Mouse (Mus musculus) c-Kit-positive CD71-positive TER-119-negative erythroid progenitor cells, embryonic 14.5 days (primary cell): ENCODE data around the gene Mrtfb.

Source experiments
- DNase-seq: peaks from one replicate; pipeline ENCODE4 v3.0.0-alpha.2; 2013; ENCODE audit warnings: low read depth

Mrtfb gene

DNA sequence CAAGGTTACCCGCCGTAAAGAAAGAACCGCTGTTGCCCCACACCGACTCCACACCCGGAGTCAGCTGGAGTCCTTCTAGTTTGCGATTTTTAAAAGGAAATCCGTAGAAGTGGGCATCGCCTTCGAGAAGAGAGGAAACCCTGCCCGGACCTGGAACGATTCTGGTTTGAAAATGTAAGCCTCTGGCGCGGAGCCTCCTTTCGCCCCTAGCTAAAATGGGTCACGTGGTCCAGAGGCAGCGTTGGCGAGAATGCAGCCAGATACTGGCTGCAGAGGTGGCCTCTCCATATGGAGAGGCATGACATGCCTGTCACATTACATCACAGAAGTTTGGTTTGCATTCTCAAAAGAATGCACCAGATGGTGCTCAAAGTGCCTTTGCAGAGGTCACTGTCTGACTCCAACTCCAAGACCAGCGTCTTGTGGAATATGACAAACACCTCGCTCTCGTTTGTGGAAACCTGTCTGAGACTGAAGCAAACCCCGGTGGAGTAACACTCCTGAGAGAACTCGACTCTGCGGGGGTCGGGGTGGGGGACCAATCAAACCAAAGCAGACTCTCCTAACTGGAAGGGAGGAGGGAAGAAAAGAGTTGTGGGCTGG, 181.6 kb downstream of the Mrtfb start:
- DNase-seq = peak; percentile 68

DNA sequence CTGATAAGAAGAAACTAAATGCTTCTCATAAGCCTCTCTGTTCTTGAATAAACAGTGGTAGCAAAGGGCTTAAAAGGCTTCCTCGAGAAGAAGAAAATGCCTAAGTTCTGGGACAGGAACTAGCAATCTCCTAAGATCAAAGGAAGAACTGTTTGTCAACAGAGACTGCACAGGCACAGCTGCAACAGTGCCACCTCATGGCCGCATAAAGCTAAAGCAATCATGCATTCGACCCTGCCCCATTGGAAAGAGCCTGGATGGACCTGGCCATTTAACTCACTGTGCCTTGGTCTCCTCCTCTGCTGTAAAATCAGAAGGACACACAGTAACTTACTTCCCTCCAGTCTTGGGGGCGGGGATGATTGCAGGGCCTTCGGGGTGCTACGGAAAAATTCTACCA, 184.2 kb downstream of the Mrtfb start:
- DNase-seq = no peak

DNA sequence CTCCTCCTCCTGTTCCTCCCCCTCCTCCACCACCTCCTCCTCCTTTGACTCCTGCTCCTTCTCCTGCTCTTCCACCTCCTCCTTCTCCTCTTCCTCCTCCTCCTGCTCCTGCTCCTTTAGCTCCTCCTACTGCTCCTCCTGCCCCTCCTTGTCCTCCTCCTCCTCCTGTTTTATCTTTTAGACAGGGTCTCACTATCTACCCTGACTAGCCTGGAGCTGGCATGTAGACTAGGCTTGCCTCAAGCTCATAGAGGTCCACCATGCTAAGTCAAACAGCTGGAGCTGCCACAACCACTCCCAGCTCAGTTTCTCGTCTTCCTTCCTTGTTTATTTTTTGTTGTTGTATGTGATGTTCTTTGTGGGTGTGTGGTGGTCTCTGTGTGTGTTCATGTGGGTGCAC, 187.5 kb downstream of the Mrtfb start:
- DNase-seq = no peak

DNA sequence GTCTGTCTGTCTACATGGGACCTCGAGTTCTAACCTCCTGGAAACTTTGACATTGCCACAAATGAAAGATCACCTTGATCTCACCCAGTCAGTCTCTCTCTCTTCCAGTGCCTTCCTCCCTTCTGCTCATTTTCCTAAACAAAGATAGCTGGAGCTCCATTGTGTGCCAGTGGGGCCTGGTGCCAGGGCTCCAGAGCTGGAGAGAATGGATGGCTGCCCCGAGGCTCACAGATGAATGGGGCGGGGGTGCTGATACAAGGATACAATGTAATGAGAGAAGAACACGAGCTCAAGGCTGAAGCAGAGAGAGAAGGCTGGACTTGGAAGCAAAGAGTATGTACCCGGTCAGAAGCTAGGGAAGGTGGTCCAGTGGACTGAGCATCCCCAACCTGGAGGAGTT, 189.2 kb downstream of the Mrtfb start:
- DNase-seq = no peak

DNA sequence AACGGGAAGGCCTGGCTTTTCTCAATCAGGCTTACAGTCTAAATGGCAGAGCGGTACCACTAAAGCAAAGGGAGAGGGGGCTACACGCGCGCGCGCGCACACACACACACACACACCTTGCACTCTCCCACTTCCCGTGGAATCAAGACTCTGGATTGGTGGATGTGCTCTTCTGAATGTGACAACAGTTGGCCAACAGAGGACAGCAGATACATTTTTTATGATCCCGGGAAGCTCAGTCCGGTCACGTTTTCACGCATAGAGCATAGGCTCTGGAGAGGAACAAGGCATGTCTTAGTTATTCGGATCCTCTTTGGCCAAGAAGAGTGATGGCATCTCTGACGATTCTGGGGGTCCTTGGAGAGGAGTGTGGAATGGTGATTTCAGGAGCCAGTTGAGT, 190.2 kb downstream of the Mrtfb start:
- no peak for DNase-seq

DNA sequence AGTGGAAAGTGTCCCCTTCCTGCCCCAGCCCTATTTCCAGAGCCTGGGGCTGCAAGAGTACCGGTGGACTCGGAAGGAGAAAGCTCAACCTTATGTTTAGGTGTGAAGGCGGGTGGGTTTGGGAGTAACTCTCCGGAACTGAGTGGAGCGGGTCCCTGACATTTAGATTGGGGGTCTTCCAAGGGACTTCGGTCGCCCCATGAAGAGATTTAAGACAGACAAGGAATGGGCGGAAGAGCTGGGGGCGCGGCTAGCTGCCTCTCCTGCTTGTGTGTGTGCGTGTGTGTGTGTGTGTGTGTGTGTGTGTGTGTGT, 190.6 kb downstream of the Mrtfb start:
- DNase-seq = no peak

DNA sequence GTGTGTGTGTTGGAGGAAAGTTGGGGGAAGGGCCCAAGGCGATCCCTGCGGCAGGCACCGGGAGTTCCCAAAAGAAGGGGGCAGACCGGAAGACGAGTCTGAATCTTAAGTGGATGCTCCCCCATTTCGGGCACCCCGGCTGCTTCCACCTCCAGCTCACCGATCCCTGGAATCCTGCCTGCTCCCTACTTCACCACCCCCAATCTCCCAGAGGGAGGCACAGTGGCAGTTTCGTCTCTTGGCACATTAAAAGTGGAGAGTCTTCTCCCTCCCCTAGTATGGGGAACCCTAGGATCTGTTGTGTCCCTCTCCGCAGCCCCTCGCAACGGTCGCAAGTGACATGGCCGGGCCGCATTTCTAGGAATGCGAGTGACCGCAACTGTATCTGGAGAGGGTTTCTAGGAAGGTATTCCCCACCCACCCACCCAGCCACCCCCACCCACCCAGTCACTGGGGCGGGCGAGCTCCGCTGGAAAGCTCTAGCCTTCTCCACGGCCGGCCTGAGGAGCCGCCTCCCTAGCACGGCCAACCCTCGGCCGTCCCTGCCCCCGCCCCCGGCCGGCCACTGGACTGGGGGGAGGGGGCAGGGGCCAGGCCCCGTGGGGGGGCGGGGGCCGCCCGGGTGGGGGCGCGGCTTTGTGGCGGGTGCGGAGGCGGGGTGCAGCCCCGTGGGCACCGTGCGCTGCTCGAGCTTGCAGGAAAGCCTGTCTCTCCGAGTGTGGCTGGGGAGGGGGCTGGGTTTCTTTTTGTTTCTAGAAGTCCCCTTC, 191.2 kb downstream of the Mrtfb start:
- DNase-seq = no peak

DNA sequence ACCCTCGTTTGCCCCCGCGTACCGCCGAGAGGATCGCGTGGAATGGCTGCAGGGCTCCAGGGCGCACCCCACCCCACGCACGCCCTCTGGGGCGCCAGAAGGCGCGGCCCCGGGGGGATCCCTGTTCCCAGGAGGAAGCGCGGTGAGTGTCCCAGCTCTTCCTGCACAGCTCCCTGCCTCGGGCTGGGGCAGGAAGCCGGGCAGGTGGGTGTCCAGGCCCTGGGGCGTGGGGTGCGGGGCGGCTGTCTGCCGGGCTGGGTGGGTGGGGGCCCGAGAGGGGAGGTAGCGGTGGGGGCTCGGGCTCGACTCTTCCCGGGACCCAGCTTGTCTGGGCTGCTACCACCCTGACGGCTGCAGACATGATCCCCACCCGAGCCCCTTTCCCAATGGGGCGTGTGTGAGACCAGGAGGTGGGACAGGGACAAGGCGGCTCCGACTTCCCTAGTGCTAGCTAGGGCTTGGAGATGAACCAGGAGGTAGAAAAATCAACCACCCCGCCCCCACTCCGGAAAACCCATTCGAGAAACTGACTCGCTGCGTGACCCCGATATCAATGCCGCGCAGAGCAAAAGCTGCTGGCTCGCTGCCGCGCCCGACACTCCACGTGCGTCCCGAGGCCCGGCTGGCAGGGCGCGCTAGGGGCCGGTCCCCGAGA, 191.9 kb downstream of the Mrtfb start:
- DNase-seq = no peak

DNA sequence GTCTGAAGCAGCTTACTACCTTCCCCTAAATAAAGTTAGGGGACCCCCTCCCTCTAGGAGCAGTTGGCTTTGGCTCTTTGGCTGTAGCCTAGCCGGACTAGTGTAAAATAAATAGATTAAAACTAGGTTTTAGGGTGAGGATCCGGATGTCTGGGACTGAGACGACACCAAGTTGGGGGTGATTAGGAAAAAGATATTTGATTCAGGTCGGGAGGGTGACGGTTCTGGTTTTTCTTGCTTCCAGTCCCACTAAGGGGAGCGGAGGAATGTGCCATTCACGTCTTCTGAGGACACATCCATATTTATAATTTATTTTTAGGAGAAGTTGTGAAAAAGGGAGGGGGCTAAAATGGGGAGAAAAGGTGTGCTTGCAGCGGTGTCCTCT, 192.4 kb downstream of the Mrtfb start:
- DNase-seq = no peak

DNA sequence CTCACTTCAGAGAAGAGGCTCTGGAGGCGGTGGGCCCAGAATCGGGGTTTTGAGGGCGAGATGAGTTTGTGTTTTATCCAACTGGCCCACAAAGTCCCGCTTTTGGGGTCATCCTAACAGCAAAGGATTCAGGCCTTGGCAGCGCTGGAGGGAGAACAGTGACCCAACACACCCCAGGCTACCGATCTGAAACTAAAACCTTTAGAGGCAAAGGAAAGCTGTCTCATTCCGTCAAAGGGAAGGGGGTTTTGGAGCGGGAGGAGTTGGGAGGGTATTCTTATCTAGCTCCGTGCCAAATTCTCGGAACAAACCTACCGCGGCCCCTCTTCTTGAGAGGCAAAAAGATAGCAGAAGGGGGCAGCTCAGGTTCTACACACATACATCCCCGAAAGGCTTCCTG, 193.2 kb downstream of the Mrtfb start:
- DNase-seq = no peak

DNA sequence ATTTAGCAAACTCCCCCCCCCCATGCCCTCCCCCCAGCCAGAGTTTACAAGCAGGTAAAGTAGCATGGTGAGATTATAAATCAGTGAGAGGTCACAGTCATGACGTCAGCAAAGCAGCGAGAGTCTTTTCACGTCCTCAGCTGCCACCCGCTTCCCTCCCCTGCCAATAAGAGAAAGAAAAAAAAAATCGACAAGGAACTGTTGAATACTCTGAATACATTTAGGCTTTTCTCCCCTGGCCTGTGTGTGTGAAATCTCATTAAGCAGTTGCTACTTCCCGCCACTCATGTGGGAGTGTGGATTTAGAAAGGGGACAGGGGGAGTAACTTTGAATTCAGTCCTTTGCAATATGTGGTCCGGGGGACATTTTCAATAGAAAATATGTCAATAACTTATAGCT, 194.6 kb downstream of the Mrtfb start:
- DNase-seq = no peak

DNA sequence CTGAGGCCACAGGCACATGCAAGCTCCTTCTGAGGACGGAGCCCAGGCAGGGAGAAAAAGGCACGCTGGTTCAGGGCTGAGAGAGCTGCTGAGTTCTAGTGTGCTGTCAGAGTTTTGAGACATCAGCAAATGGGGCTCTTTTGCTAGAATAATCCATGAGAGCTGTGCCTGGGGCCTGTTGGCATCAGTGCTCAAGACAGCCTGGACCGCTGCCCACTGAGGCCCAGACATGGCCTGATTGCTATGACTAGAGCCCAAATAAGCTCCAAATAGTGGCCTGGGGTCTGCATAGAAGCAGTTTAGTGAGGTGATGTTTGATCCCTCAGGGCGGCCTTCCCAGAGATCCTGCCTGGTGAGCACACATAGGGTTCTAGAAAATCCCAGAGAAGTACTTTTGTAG, 195.7 kb downstream of the Mrtfb start:
- no peak for DNase-seq

DNA sequence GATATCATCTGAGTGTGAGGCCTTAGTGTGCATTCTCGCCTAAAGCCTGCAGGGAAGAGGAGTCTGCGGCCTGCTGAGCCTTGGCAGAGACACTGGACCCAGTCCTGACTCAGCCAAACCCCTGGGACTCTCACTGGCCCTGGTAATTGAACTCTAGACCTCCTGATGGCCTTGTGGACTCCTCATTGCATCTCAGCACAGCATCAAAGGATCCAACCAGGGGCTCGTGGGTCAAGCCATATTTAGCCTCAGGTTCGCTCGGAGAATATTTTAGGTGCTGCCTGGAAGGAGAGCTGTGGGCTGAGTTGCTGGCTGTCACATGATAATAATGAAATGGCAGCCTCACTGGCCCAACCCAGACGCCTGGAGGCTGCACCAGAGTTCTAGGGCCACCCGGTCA, 196.4 kb downstream of the Mrtfb start:
- DNase-seq = no peak

DNA sequence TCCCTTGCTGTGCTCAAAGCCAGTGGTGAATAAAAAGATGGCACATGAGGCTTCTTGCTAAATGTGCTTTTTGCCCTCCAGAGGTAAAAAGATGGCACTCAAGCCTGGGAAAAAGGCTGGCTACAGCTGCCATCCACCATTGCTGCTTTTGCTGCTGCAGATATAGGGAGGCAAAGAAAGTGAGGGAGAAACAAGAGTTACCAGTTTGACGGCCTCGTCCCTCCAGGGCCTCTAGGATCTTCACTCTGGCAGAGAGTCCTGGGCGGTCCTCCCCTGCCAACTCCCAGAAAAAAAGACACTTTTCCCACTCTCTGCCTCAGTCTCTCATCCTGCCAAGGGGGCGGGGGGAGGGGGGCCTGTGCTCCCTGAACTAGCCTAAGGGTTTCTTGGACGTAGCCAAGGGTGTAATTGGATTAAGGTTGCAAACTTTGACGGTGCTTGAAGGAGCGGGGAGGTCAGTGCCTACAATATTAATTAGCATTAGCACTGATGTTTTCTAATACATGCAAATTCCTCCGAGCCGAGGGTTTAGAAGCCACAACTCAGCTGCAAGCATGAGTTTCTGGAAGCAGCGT, 197.8 kb downstream of the Mrtfb start:
- no peak for DNase-seq

DNA sequence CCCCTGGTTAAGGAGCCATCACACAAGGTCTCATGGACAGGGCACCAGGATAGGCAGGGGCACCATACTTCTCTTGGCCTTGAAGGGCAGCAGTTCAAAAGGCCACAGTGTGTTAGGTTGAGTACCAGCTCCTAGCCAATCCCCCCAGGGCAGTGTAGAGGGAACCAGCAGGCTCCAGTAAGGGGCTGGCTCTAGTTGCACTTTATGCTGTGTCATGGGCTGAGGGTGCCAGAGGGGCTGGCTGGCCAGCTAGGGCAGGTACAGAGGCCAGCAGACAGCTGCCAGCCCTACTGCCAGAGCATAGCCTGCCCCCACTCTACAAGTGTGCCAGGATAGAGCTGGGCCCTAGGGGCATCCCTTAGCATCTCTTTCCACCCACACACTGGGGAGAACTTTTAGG, 199.3 kb downstream of the Mrtfb start:
- DNase-seq = no peak

DNA sequence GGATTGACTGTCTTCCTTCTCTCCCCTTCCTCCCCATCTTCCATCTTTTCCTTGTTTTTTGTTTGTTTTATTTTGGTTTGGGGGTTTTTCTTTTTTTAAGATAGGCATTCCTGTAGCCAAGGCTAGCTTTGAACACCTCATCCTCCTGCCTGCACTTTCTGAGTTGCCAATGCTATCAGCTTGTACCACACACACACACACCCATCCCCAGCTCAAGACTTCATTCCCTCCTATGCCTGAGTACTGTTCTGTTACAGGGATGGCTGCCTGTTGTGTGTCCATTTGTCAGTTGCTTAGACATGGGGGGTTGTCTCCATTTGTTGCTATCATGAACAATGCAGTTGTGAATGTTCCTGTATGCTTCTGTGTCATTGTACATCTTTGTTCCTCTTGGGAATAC, 202.3 kb downstream of the Mrtfb start:
- DNase-seq = no peak

DNA sequence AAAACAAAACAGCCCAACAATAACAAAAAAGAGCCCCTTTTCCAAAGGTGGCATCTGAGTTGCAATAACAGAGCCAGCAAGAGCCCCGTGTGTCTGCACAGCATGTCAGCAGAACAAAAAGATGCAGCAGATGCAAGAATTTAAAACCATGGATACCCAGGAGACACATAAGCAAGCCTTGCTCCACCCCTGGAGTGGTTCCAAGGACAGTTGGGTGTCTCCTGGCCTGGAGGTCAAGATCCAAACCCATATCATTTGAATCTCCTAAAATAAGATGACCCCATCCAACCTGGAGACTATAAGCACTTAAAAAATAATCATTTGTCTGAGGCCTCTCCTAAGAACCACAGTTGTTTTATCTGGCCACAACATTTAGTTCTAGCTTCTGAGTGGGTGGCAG, 203.8 kb downstream of the Mrtfb start:
- no peak for DNase-seq

DNA sequence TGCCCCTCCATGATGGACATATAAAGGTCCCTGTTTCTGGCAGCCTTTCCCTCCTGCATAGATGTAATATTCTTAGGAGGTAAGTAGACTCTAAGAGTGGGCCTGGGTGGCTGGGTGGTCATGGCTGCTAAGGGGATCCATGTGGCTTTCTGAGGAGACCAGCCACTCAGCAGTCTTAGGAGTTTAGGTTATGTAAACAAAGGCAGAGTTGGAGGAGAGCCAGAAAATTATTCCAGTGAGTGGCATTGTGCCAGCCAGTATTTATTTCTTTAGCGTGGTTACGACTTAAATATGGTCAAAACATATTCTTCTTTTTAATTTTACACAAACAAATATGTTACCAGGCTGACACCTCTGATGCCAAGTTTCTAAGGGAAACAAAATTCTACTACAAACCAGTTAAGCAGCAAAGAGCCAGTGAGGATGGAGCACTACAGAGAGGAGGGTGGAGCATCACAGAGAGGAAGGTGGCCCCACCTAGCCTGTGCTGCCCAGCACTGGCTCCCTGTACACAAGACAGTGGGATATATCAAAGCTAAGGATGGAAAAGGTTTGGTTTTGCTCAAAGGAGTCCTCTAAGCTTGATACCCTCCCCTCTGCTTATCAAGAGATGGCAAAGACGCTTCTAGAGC, 204.6 kb downstream of the Mrtfb start:
- no peak for DNase-seq

DNA sequence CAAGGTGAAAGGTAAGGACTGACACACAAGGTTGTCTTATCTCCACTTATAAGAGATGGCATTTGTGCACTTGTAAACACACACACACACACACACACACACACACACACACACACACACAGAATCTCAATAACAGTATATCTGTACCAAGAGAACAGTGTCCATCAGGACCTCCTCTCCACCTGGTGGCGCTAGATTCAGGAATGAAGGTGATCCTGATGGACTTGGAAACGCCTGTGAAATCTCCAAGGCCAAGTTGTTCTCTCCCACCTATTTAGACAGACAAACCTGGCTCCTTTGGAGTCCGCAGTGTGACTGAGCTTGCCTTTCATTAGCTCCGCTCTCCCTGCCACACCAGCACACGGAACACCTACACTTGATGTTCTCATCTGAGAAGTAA, 208.4 kb downstream of the Mrtfb start:
- DNase-seq = no peak
